Mouse (Mus musculus): Measurements from ENCODE around the gene Olig3.

- no peak for TF ChIP-seq POLR2A (IDR thresholded peaks at IDR 0.05; ENCODE audit: control insufficient read depth, low read depth, low read length)
- no peak for TF ChIP-seq CTCF (IDR thresholded peaks at IDR 0.05; ENCODE audit: control insufficient read depth, insufficient read depth, insufficient replicate concordance, low read depth, low read length)
Measured at GRCm38 (mm10) chr10:19357848-19358247, 1.5 kb downstream of the Olig3 start.
